Mouse (Mus musculus): Measurements from ENCODE around the gene Sh2d5. TPM values are rescaled to one million over a fixed set of nuclear protein-coding genes. Genes with fewer than 3 reads are reported as not detected.

The Sh2d5 gene
- polyA plus RNA-seq, 1 experiment from 2014 or later = 0.49 TPM

- Histone ChIP-seq H3K4me2 (replicated peaks) (no peak overlapping the region), H3K4me1 (peaks cover 20% of the 10 kb centered on the region), H3K9ac (no peak overlapping the region), H3K27ac (replicated peaks) (no peak overlapping the region), H3K36me3 (no peaks in the 10 kb centered on the region), H3K9me3 (replicated peaks) (no peaks in the 10 kb centered on the region), H3K27me3 (no peaks in the 10 kb centered on the region), H3K4me3 (replicated peaks) (no peak overlapping the region)
- 86% methylated on average over 10 of the region's 10 CpGs for WGBS
- ATAC-seq (ENCODE audit: insufficient number of reproducible peaks, low FRiP score, low TSS enrichment, low read depth) = no peak
Measured at GRCm38 (mm10) chr4:138301271-138301780, 51.1 kb downstream of the Sh2d5 start.

DNA sequence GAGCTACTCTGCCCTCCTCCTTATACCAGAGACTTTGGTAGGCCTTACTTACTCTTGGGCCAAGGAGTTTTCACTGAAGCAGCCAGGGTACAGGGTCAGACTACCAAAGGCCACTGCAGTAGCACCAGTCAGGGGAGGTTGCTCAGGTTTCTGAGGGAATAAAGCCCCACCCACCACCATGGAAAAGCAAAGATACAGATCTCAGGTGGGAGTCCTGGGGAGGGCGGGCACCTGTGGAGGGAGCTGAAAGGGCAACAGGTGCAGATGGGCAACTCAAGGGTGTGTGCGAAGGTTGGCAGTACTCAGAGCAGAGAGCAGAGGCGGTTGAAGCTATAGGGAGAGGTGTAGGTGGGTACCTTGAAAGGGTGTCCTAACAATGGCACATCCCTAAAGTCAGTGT is 52.8 kb downstream of the Sh2d5 start:
- 0 out of 2 replicates have a peak overlapping the region, but pooled peaks have one; percentile 92 for H3K4me2 ChIP-seq (replicated peaks)
- H3K4me3 ChIP-seq (replicated peaks) = no peak overlapping the region; the same call in 1 of the 2 replicates
- 92% methylated on average over 3 of the region's 3 CpGs for WGBS
- H3K27me3 ChIP-seq = no peaks in the 10 kb centered on the region
- peaks cover 24% of the 10 kb centered on the region for H3K4me1 ChIP-seq
- no peak overlapping the region for H3K9ac ChIP-seq
- no peak overlapping the region for H3K27ac ChIP-seq (replicated peaks)
- ATAC-seq (ENCODE audit: insufficient number of reproducible peaks, low FRiP score, low TSS enrichment, low read depth) = no peak
- peaks cover 10% of the 10 kb centered on the region for H3K36me3 ChIP-seq
- H3K9me3 ChIP-seq (replicated peaks) = no peaks in the 10 kb centered on the region

- Histone ChIP-seq H3K4me3 (replicated peaks) (peak overlapping the region; percentile 99), H3K27ac (replicated peaks) (peak overlapping the region; percentile 75; the same call in 1 of the 2 replicates), H3K27me3 (no peaks in the 10 kb centered on the region), H3K9me3 (replicated peaks) (no peaks in the 10 kb centered on the region), H3K9ac (peak overlapping the region; percentile 66), H3K36me3 (peaks cover 18% of the 10 kb centered on the region), H3K4me2 (replicated peaks) (peak overlapping the region; percentile 92), H3K4me1 (peaks cover 24% of the 10 kb centered on the region)
- 9% methylated on average over 18 of the region's 18 CpGs for WGBS
- ATAC-seq (ENCODE audit: insufficient number of reproducible peaks, low FRiP score, low TSS enrichment, low read depth) = no peak
Measured at GRCm38 (mm10) chr4:138303742-138304141, 53.5 kb downstream of the Sh2d5 start.

- Histone ChIP-seq H3K9me3 (replicated peaks) (no peaks in the 10 kb centered on the region), H3K27ac (replicated peaks) (peak within 1 kb of the TSS; percentile 79), H3K27me3 (no peaks in the 10 kb centered on the region), H3K4me1 (peaks cover 24% of the 10 kb centered on the region), H3K36me3 (peaks cover 26% of the 10 kb centered on the region), H3K9ac (peak within 1 kb of the TSS; percentile 99), H3K4me2 (replicated peaks) (peak within 1 kb of the TSS; percentile 92), H3K4me3 (replicated peaks) (peak within 1 kb of the TSS; percentile 99)
- peak; percentile 97 for ATAC-seq (ENCODE audit: insufficient number of reproducible peaks, low FRiP score, low TSS enrichment, low read depth)
- under 1% methylated on average over 64 of the region's 64 CpGs for WGBS
Measured at GRCm38 (mm10) chr4:138304340-138305104, 54.3 kb downstream of the Sh2d5 start, which contains the start of gene Ddost. Ddost (plus strand) TSS chr4:138304730.

DNA sequence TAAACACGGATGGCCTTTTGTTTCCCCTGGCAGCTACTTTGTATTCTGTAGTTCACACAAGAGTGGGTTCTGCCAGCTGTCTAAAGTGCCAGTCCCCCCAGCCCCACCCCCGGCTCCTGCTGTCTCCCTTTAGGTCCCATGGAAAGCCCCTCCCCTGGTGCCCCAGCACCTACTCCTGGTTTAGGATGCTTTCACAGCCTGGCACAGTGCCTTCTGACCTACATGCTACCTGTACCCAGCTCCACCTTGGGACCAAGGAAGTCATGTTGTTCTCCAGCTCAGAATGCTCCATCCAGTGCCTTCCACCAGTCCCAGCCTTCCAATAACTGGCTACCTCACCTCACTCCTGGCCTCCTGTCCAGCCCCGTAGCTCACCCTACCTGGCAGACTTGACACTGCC is 56.8 kb downstream of the Sh2d5 start:
- Histone ChIP-seq H3K36me3 (peaks cover 49% of the 10 kb centered on the region), H3K4me2 (replicated peaks) (no peak overlapping the region), H3K9me3 (replicated peaks) (no peaks in the 10 kb centered on the region), H3K27ac (replicated peaks) (no peak overlapping the region), H3K27me3 (no peaks in the 10 kb centered on the region), H3K4me1 (peaks cover 24% of the 10 kb centered on the region), H3K4me3 (replicated peaks) (no peak overlapping the region), H3K9ac (no peak overlapping the region)
- 91% methylated on average over 3 of the region's 3 CpGs for WGBS
- no peak for ATAC-seq (ENCODE audit: insufficient number of reproducible peaks, low FRiP score, low TSS enrichment, low read depth)

DNA sequence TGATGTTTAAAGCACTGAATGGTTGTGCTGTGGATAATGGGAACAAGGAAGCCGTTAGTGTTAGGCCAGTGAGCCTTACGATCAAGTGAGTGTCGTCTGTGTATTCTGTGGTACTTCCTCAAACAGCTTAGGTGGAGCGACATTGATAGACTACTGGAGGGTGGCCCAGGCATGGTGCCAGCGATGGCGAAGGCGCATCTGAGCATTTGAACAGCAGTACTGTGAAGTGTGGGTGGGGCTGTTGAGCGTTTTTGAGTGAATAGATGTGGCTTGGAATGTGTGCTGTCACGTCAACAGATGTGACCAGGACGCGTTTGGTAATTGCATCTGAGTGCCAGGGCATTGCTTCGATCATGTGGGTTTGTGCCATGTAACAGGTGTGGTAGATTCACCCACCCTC is 57.5 kb downstream of the Sh2d5 start:
- ATAC-seq (ENCODE audit: insufficient number of reproducible peaks, low FRiP score, low TSS enrichment, low read depth) = no peak
- no peak overlapping the region for H3K9ac ChIP-seq

DNA sequence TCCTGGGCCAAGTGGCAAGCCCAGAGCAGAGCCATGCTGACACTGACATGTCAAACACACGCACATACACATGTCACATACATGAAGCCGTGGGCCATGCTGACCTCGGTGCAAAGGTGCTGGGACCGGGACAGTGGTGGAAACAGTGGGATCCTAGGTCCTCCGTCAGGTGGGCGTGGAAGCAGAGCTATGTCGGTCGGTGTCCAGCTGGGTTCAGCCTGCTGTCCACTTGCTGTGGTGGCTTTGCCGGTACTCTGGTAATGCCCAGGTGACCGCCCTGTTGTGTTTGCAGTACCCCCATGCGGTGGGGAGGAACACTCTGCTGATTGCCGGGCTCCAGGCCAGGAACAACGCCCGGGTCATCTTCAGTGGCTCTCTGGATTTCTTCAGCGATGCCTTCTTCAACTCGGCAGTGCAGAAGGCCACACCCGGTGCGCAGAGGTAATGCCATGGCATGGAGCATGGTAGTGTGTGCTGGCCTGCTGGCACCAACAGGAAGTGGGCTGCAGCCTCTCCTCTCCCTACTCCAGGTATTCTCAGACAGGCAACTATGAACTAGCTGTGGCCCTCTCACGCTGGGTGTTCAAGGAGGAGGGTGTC is 60.2 kb downstream of the Sh2d5 start:
- no peaks in the 10 kb centered on the region for H3K27me3 ChIP-seq
- no peak overlapping the region for H3K9ac ChIP-seq
- ATAC-seq (ENCODE audit: insufficient number of reproducible peaks, low FRiP score, low TSS enrichment, low read depth) = no peak
- H3K36me3 ChIP-seq = peaks cover 82% of the 10 kb centered on the region
- peaks cover 9% of the 10 kb centered on the region for H3K4me1 ChIP-seq
- H3K9me3 ChIP-seq (replicated peaks) = no peaks in the 10 kb centered on the region
- no peak overlapping the region for H3K27ac ChIP-seq (replicated peaks)
- no peak overlapping the region for H3K4me2 ChIP-seq (replicated peaks)
- H3K4me3 ChIP-seq (replicated peaks) = no peak overlapping the region
- WGBS = 94% methylated on average over 19 of the region's 19 CpGs

More for the DNA sequence above, 57.5 kb downstream of the Sh2d5 start:
- no peak overlapping the region for H3K4me3 ChIP-seq (replicated peaks)
- no peaks in the 10 kb centered on the region for H3K27me3 ChIP-seq
- no peaks in the 10 kb centered on the region for H3K9me3 ChIP-seq (replicated peaks)
- H3K4me2 ChIP-seq (replicated peaks) = no peak overlapping the region
- H3K36me3 ChIP-seq = peaks cover 56% of the 10 kb centered on the region
- 94% methylated on average over 12 of the region's 12 CpGs for WGBS
- H3K27ac ChIP-seq (replicated peaks) = no peak overlapping the region
- peaks cover 24% of the 10 kb centered on the region for H3K4me1 ChIP-seq

Other genes with a start within 250 kb of the Sh2d5 start
- 153 and 157 TPM in 2 replicates for gene Hp1bp3, start 34.1 kb upstream of the Sh2d5 start, polyA plus RNA-seq (2015; fragmentation: Nextera tagmentation; extraction: Ambion mirVana)
- 2.0 and 2.3 TPM in 2 replicates for gene Kif17, start within 50 bp of the Sh2d5 start, polyA plus RNA-seq (2015; fragmentation: Nextera tagmentation; extraction: Ambion mirVana)
- 361 and 369 TPM in 2 replicates for gene Ddost, start 54.3 kb downstream of the Sh2d5 start, polyA plus RNA-seq (2015; fragmentation: Nextera tagmentation; extraction: Ambion mirVana)
- 65.2 and 67.0 TPM in 2 replicates for gene Pink1, start 75.9 kb downstream of the Sh2d5 start, polyA plus RNA-seq (2015; fragmentation: Nextera tagmentation; extraction: Ambion mirVana)
- gene Cda, start 117.6 kb downstream of the Sh2d5 start, polyA plus RNA-seq (2015; fragmentation: Nextera tagmentation; extraction: Ambion mirVana) = 6.6 and 7.4 TPM in 2 replicates
- gene Fam43b, start 146.1 kb downstream of the Sh2d5 start, polyA plus RNA-seq (2015; fragmentation: Nextera tagmentation; extraction: Ambion mirVana) = 0.09 and 0.11 TPM in 2 replicates
- 17.7 and 18.0 TPM in 2 replicates for gene Mul1, start 184.3 kb downstream of the Sh2d5 start, polyA plus RNA-seq (2015; fragmentation: Nextera tagmentation; extraction: Ambion mirVana)
- 3.1 and 3.4 TPM in 2 replicates for gene Camk2n1, start 203.9 kb downstream of the Sh2d5 start, polyA plus RNA-seq (2015; fragmentation: Nextera tagmentation; extraction: Ambion mirVana)

Data from embryonic facial prominence, embryonic 15.5 days (tissue).